Mouse (Mus musculus) heart, postnatal 0 days (tissue): ENCODE results near the gene Pou6f1.

Experiments
- CTCF ChIP-seq: IDR thresholded peaks from 2 replicates; pipeline ENCODE4 v1.5.1; 2016; ENCODE audit warnings: antibody characterized with exemption, control low read depth, low read depth
- EP300 ChIP-seq: IDR thresholded peaks from 2 replicates; pipeline ENCODE4 v1.6.1; 2016; ENCODE audit warnings: antibody characterized with exemption, low read depth

DNA sequence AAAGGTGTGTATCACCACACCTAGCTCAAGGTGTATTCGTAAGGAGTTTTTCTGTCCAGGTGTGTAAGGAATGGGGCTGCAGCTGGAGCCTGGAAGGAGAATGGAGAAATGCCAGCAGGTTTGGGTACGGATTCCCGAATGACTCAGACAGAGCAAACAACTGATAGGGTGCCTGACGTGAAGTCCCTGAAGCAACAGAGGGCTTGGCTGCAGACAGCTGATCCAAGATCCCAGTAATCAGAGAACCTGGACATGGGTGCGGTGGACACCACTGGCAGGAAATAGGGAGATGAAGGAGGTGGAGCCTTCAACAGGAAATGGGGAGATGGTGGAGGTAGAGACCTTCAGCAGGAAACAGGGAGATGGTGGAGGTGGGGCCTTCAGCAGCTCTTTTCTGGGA lies 32.5 kb upstream of the Pou6f1 start:
- no peak for TF ChIP-seq CTCF
- TF ChIP-seq EP300: no peak
